Mouse (Mus musculus) ovary, adult 10 weeks (tissue): ENCODE data around the gene Defa2. TPM values are rescaled to one million over a fixed set of nuclear protein-coding genes. Genes with fewer than 3 reads are reported as not detected.

Experiments
- polyA plus RNA-seq: library from polyadenylated mRNA; stranded (reverse); fragments of 350-450 nt; fragmentation: Illumina TruSeq; extraction: RNeasy Lipid Tissue Mini Kit (QIAGEN cat#74804); gene quantifications from one replicate; pipeline ENCODE4 v1.2.3, GENCODE M21; 2014

Defa2 gene
- polyA plus RNA-seq, result not detected

GRCm38 (mm10) chr8:21378215-21378614 lies at the start of gene Defa2:
Gene Defa2 (plus strand): TSS chr8:21378515.

DNA sequence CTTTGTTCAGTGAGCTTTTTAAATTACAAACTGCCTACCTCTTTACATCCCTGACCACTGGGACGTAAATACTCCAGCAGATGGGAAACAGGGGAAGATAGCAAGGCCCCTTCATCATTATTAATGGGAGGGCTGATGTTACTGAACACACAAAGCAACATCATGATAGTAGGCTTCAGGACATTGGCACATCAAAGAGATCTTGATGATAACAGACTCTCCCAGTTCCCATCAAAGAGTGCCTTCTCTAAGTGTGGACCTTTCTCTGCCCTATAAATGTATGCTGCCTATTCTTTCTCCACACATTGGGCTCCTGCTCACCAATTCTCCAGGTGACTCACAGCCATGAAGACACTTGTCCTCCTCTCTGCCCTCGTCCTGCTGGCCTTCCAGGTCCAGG lies 13.2 kb downstream of the Defa2 start, which contains the start of gene Defa33:
Defa33 (plus strand) TSS at position 301 of the 400 bp plus-strand sequence.

GRCm38 (mm10) chr8:21427111-21427510 lies 48.8 kb downstream of the Defa2 start, which contains the start of gene Defa36:
Gene Defa36 (plus strand): TSS chr8:21427411.

Other genes with a start within 250 kb of the Defa2 start
- gene Defa30, start 243.9 kb upstream of the Defa2 start, polyA plus RNA-seq, result not detected
- gene Defa22, start 216.2 kb upstream of the Defa2 start, polyA plus RNA-seq, result not detected
- gene Defa31, start 186.9 kb upstream of the Defa2 start, polyA plus RNA-seq, result not detected
- gene Gm15293, start 177.0 kb upstream of the Defa2 start, polyA plus RNA-seq, result not detected
- gene Gm15292, start 128.8 kb upstream of the Defa2 start, polyA plus RNA-seq, result not detected
- gene Defa27, start 63.0 kb upstream of the Defa2 start, polyA plus RNA-seq, result not detected
- gene Defa29, start 51.5 kb upstream of the Defa2 start, polyA plus RNA-seq, result not detected
- gene Defa33, start 13.3 kb downstream of the Defa2 start, polyA plus RNA-seq, result not detected
- gene Defa36, start 48.9 kb downstream of the Defa2 start, polyA plus RNA-seq, result not detected
- gene Gm7849, start 78.0 kb downstream of the Defa2 start, polyA plus RNA-seq, result not detected
- not detected for gene Defa20, start 130.7 kb downstream of the Defa2 start, polyA plus RNA-seq
- not detected for gene Defa32, start 150.5 kb downstream of the Defa2 start, polyA plus RNA-seq
- gene Defa37, start 186.9 kb downstream of the Defa2 start, polyA plus RNA-seq, result not detected
- gene Defa28, start 204.5 kb downstream of the Defa2 start, polyA plus RNA-seq, result not detected
- gene Gm7861, start 216.0 kb downstream of the Defa2 start, polyA plus RNA-seq, result not detected
- gene Defa26, start 239.7 kb downstream of the Defa2 start, polyA plus RNA-seq, result not detected